Mouse (Mus musculus) olfactory bulb, adult 2 months (tissue): ENCODE results near the gene Zranb2.

Experiments used
- CTCF ChIP-seq: fragments of 200-500 bp; IDR thresholded peaks from 2 replicates; pipeline ENCODE4 v1.5.1; 2012; ENCODE audit warnings: low read depth, mild to moderate bottlenecking, low read length, moderate library complexity; ENCODE audit not compliant: insufficient read depth
- POLR2A ChIP-seq: fragments of 200-500 bp; IDR thresholded peaks from 2 replicates; pipeline ENCODE4 v1.6.1; 2012; ENCODE audit warnings: mild to moderate bottlenecking, low read depth, low read length, moderate library complexity; ENCODE audit not compliant: insufficient read depth

DNA sequence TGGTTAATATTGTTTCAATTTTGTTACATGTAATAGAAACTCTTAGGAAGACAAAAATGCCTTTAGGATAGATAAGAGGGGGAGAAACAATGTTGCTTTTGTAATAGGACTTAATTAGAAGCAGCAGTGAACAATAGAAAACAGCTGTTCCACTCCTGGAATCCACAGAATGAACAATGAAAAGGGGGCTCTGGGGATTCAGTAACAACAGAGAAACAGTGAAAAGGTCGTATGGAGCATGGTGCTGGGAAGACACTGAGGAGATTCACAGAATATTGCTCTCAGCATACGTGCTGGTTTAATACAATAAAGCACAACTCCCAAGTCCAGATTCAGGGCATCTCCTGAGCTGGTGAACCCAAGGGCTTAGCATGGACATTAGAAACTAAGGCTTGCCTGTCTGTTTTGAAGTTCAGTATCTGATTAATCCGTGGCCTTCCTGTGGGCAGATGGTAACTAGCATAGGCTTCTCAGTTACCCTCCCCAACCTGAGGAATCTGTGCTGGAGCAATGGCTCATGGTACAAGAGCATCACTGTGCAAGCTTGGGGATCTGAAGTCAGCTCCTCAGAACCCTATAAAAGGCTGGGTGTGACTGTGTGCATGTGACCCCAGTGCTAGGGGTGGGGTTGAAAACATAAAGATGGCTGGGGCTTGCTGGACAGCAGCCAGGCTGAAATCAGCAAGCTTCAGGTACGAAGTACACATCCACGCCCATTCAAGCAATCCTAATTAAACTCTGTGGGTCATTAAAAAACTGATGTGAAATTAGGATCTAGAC is 48.9 kb downstream of the Zranb2 start:
- no peak for TF ChIP-seq CTCF
- TF ChIP-seq POLR2A: no peak
